Mouse (Mus musculus): ENCODE data around the gene Miox.
A peak's percentile ranks its signal among the peaks of the same experiment; 100 is the strongest.

- TF ChIP-seq POLR2A (IDR thresholded peaks at IDR 0.05; ENCODE audit: insufficient read length, low read depth) = no peak
- no peak for TF ChIP-seq E2F4 (IDR thresholded peaks at IDR 0.05; ENCODE audit: insufficient read depth)
- TF ChIP-seq USF1 (IDR thresholded peaks at IDR 0.05; ENCODE audit: low read depth) = no peak
- TF ChIP-seq POLR2AphosphoS2 (IDR thresholded peaks at IDR 0.05; ENCODE audit: insufficient read length, low read depth) = peak; percentile 3
- no peak for TF ChIP-seq REST (IDR thresholded peaks at IDR 0.05; ENCODE audit: insufficient read depth, insufficient read length)
- no peak for TF ChIP-seq TCF12 (IDR thresholded peaks at IDR 0.05; ENCODE audit: insufficient read depth, poor library complexity, severe bottlenecking)
- TF ChIP-seq MYOD1 (IDR thresholded peaks at IDR 0.05; ENCODE audit: control insufficient read depth in 1 of 3, insufficient read length in 2 of 3, low read depth in 2 of 3) = no peak
These were observed 49.2 kb upstream of the Miox start for GRCm38 (mm10) chr15:89285004-89285403.
